Mouse (Mus musculus) kidney, adult 2 months (tissue): ENCODE data around the gene Lgals3bp. TPM values are rescaled to one million over a fixed set of nuclear protein-coding genes. Genes with fewer than 3 reads are reported as not detected.

Experiments used
- DNase-seq: peaks from one replicate; pipeline ENCODE4 v3.0.0; 2021
- H3K27ac ChIP-seq: fragments of 200-500 bp; 2 replicates; pipeline ENCODE4 v1.5.1; 2012; ENCODE audit warnings: low read depth, low read length, control low read depth, inconsistent platforms; ENCODE audit not compliant: insufficient read depth
- H3K27me3 ChIP-seq: fragments of 200-500 bp; replicated peaks from 2 replicates; pipeline ENCODE4 v1.6.1; 2012; ENCODE audit warnings: mild to moderate bottlenecking, moderate library complexity, low read length, inconsistent platforms; ENCODE audit not compliant: control insufficient read depth, insufficient read depth
- H3K36me3 ChIP-seq: fragments of 200-500 bp; 2 replicates; pipeline ENCODE4 v1.6.1; 2012; ENCODE audit warnings: mild to moderate bottlenecking, moderate library complexity, low read length, inconsistent platforms; ENCODE audit not compliant: control insufficient read depth, insufficient read depth
- H3K4me1 ChIP-seq: fragments of 200-500 bp; 2 replicates; pipeline ENCODE4 v1.6.1; 2011; ENCODE audit warnings: low read length; ENCODE audit not compliant: control insufficient read depth, insufficient read depth
- H3K4me3 ChIP-seq: fragments of 200-500 bp; 2 replicates; pipeline ENCODE4 v1.5.1; 2011; ENCODE audit warnings: mild to moderate bottlenecking, low read depth, low read length, control low read depth; ENCODE audit not compliant: insufficient read depth
- CTCF ChIP-seq: fragments of 200-500 bp; conservative IDR thresholded peaks from 2 replicates; pipeline ENCODE4 v1.5.1; 2011; ENCODE audit warnings: low read depth, mild to moderate bottlenecking, control low read depth, low read length, moderate library complexity, mixed read lengths; ENCODE audit not compliant: insufficient read depth, insufficient read length
- POLR2A ChIP-seq: fragments of 200-500 bp; IDR thresholded peaks from one replicate; pipeline ENCODE4 v1.6.1; 2011; ENCODE audit warnings: low read depth, low read length, control low read depth
- WGBS: fragments of 180-500 bp; shearing (Covaris S2); methylation state at CpG from one replicate; pipeline ENCODE4 v1.1.7; 2018; 5-methylcytosine and 5-hydroxymethylcytosine counted together
- polyA plus RNA-seq: library from polyadenylated mRNA; depleted of rRNA; stranded (reverse); fragments of >200 nt; gene quantifications from 2 replicates; pipeline ENCODE4 v1.2.3, GENCODE M21; 2012

The Lgals3bp gene
- polyA plus RNA-seq, 1 experiment = 360 TPM

GRCm38 (mm10) chr11:118438665-118439414 lies 36.9 kb upstream of the Lgals3bp start:
- Histone ChIP-seq H3K36me3 (no peaks in the 10 kb centered on the region), H3K27me3 (no peaks in the 10 kb centered on the region), H3K27ac (peak overlapping the region; percentile 11; the same call in 1 of the 2 replicates), H3K4me3 (no peak overlapping the region), H3K4me1 (peaks cover 20% of the 10 kb centered on the region)
- no peak for DNase-seq
- 28% methylated on average over 11 of the region's 11 CpGs for WGBS
- TF ChIP-seq POLR2A (no peak), CTCF (no peak)

DNA sequence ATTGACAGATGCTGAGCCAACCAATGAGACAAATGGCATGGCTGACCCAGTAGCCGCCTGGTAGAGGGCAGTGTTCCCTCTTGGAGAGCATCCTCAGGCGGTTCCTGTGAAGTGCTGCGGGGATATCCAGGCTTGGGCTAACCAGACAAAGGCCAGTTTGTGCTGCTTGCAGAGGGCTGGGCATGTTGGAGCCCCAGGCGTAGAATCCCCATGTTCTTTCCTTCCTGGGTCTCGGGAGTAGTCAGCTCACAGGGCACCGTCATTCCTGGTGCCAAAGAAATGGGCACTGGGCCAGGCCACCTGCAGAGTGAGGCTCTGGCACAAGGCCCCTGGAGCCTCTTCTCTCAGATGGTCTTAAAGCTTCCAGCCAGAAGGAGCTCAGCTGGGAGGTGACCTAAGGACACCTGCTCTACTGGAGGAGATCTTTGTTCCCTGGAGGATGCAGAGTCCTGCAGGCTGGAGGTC lies 34.6 kb upstream of the Lgals3bp start:
- no peak overlapping the region for H3K4me3 ChIP-seq
- TF ChIP-seq POLR2A (no peak), CTCF (peak; percentile 38)
- no peaks in the 10 kb centered on the region for H3K27me3 ChIP-seq
- H3K27ac ChIP-seq = peak overlapping the region; percentile 19; the same call in 1 of the 2 replicates
- peak; percentile 80 for DNase-seq
- no peaks in the 10 kb centered on the region for H3K36me3 ChIP-seq
- H3K4me1 ChIP-seq = peaks cover 20% of the 10 kb centered on the region
- WGBS = 25% methylated on average over 6 of the region's 6 CpGs

DNA sequence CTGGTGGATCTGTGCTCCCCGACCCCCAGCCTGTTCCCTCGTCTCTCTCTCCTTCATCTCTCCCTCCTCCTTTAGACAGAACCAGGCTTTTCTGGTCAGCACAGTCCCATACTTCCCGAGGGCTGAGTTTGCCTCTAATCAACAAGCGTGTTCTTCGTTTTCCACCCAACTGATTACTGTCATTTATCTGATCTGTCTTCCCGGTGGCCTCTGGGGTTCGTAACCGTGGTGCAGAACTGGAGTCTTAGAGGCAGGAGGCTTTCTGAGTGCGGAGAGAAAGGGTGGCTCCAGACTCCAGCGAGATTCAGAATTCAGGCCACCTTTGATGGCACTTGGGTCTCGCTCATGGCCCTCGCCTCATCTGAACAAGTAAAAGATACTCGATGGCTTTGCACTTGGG lies 32.2 kb upstream of the Lgals3bp start:
- H3K27me3 ChIP-seq = no peaks in the 10 kb centered on the region
- WGBS = 58% methylated on average over 13 of the region's 13 CpGs
- no peaks in the 10 kb centered on the region for H3K36me3 ChIP-seq
- H3K4me1 ChIP-seq = peaks cover 31% of the 10 kb centered on the region
- DNase-seq = no peak
- H3K4me3 ChIP-seq = no peak overlapping the region
- H3K27ac ChIP-seq = no peak overlapping the region
- no peak for TF ChIP-seq CTCF

- Histone ChIP-seq H3K27me3 (no peaks in the 10 kb centered on the region), H3K4me1 (peaks cover 34% of the 10 kb centered on the region), H3K36me3 (no peaks in the 10 kb centered on the region), H3K4me3 (no peak overlapping the region), H3K27ac (no peak overlapping the region)
- no peak for DNase-seq
- TF ChIP-seq CTCF (no peak), POLR2A (no peak)
- 64% methylated on average over 10 of the region's 10 CpGs for WGBS
Measured at GRCm38 (mm10) chr11:118433398-118433868, 31.5 kb upstream of the Lgals3bp start.

GRCm38 (mm10) chr11:118431100-118431948 lies 29.4 kb upstream of the Lgals3bp start:
- H3K36me3 ChIP-seq = no peaks in the 10 kb centered on the region
- no peak for TF ChIP-seq CTCF
- TF ChIP-seq POLR2A = no peak
- H3K27ac ChIP-seq = no peak overlapping the region
- no peak overlapping the region for H3K4me3 ChIP-seq
- H3K4me1 ChIP-seq = peaks cover 21% of the 10 kb centered on the region
- 67% methylated on average over 16 of the region's 16 CpGs for WGBS
- DNase-seq = no peak
- no peaks in the 10 kb centered on the region for H3K27me3 ChIP-seq

- Histone ChIP-seq H3K27ac (peak overlapping the region; percentile 39; the same call in 1 of the 2 replicates), H3K27me3 (no peaks in the 10 kb centered on the region), H3K36me3 (no peaks in the 10 kb centered on the region), H3K4me1 (peaks cover 21% of the 10 kb centered on the region), H3K4me3 (no peak overlapping the region)
- DNase-seq = no peak
- no peak for TF ChIP-seq POLR2A
- no peak for TF ChIP-seq CTCF
- WGBS = 15% methylated on average over 4 of the region's 4 CpGs
Measured at GRCm38 (mm10) chr11:118430291-118430885, 28.5 kb upstream of the Lgals3bp start.
